Mouse (Mus musculus) stomach, postnatal 0 days (tissue): Measurements from ENCODE around the gene Setd7. TPM values are rescaled to one million over a fixed set of nuclear protein-coding genes. Genes with fewer than 3 reads are reported as not detected.

Experiments
- ATAC-seq: fragments of 200-750 bp; cut with Nextera tagmentation; 2 replicates; pipeline ENCODE4 v1.8.0; 2017; ENCODE audit not compliant: low FRiP score, low TSS enrichment
- DNase-seq: peaks from one replicate; pipeline ENCODE4 v3.0.0-alpha.2; 2016; ENCODE audit warnings: low spot score
- H3K27ac ChIP-seq: fragments of 300-500 bp; sonication (generic); replicated peaks from 2 replicates; pipeline ENCODE4 v1.5.1; 2014; ENCODE audit warnings: mild to moderate bottlenecking, control low read depth
- H3K27me3 ChIP-seq: fragments of 300-500 bp; sonication (generic); 2 replicates; pipeline ENCODE4 v1.6.1; 2014; ENCODE audit warnings: low read length; ENCODE audit not compliant: control insufficient read depth, insufficient read depth
- H3K36me3 ChIP-seq: fragments of 300-500 bp; sonication (generic); 2 replicates; pipeline ENCODE4 v1.6.1; 2014; ENCODE audit warnings: low read length, mixed read lengths; ENCODE audit not compliant: control insufficient read depth, insufficient read depth
- H3K4me1 ChIP-seq: fragments of 300-500 bp; sonication (generic); replicated peaks from 2 replicates; pipeline ENCODE4 v1.6.1; 2014; ENCODE audit warnings: antibody characterized with exemption; ENCODE audit not compliant: control insufficient read depth, insufficient read depth
- H3K4me2 ChIP-seq: fragments of 300-500 bp; sonication (generic); replicated peaks from 2 replicates; pipeline ENCODE4 v1.6.1; 2014; ENCODE audit warnings: low read depth, mild to moderate bottlenecking, control low read depth, moderate library complexity
- H3K4me3 ChIP-seq: fragments of 300-500 bp; sonication (generic); 2 replicates; pipeline ENCODE4 v1.5.1; 2014; ENCODE audit warnings: low read depth, low read length, control low read depth
- H3K9ac ChIP-seq: fragments of 300-500 bp; sonication (generic); 2 replicates; pipeline ENCODE4 v1.6.1; 2014; ENCODE audit warnings: mild to moderate bottlenecking, low read length, control low read depth, mixed read lengths
- H3K9me3 ChIP-seq: fragments of 300-500 bp; sonication (generic); 2 replicates; pipeline ENCODE4 v1.6.1; 2016; ENCODE audit warnings: low read length; ENCODE audit not compliant: control insufficient read depth
- CTCF ChIP-seq: IDR thresholded peaks from 2 replicates; pipeline ENCODE4 v1.5.1; 2016; ENCODE audit warnings: antibody characterized with exemption, low read depth, mild to moderate bottlenecking, moderate library complexity
- EP300 ChIP-seq: optimal IDR thresholded peaks from 2 replicates; pipeline ENCODE3; 2016; ENCODE audit warnings: antibody characterized with exemption
- WGBS: fragments of 180-500 bp; shearing (Covaris S2); extraction: QIAGEN DNeasy Blood & Tissue Kit; methylation state at CpG from one replicate; pipeline ENCODE4 v1.1.7; 2014; 5-methylcytosine and 5-hydroxymethylcytosine counted together
- polyA plus RNA-seq: library from polyadenylated mRNA; unstranded; fragments of >200 nt; fragmentation: Nextera tagmentation; extraction: Ambion mirVana; gene quantifications from 2 replicates; pipeline ENCODE4 v1.2.1, GENCODE M21; 2015

Setd7 gene
- polyA plus RNA-seq, 1 experiment from 2014 or later, result 1.8 TPM

GRCm38 (mm10) chr3:51483741-51484359 lies 76.8 kb downstream of the Setd7 start, which contains the start of gene Rab33b:
Gene Rab33b, plus strand, starts transcription at chr3:51483920.
- H3K36me3 ChIP-seq, result no peaks in the 10 kb centered on the region
- peak within 1 kb of the TSS; percentile 96 for H3K27ac ChIP-seq
- DNase-seq (peak; percentile 99), ATAC-seq (peak; percentile 98)
- H3K4me2 ChIP-seq, result peak within 1 kb of the TSS; percentile 76
- H3K27me3 ChIP-seq, result no peaks in the 10 kb centered on the region
- H3K4me3 ChIP-seq, result peak within 1 kb of the TSS; percentile 79
- H3K9me3 ChIP-seq, result no peaks in the 10 kb centered on the region
- WGBS, result under 1% methylated on average over 67 of the region's 70 CpGs
- H3K9ac ChIP-seq, result peak within 1 kb of the TSS; percentile 85
- peaks cover 3% of the 10 kb centered on the region; the same call in 1 of the 2 replicates for H3K4me1 ChIP-seq
- TF ChIP-seq CTCF, result peak; percentile 49; the same call in 1 of the 2 replicates
- TF ChIP-seq EP300, result peak; percentile 98

- no peaks in the 10 kb centered on the region for H3K9me3 ChIP-seq
- H3K4me2 ChIP-seq, result peak overlapping the region; percentile 76
- WGBS, result 75% methylated on average over 3 of the region's 3 CpGs
- H3K4me3 ChIP-seq, result peak overlapping the region; percentile 79; the same call in 1 of the 2 replicates
- H3K27me3 ChIP-seq, result no peaks in the 10 kb centered on the region
- H3K9ac ChIP-seq, result 0 out of 2 replicates have a peak overlapping the region, but pooled peaks have one; percentile 85
- no peaks in the 10 kb centered on the region for H3K36me3 ChIP-seq
- DNase-seq (no peak), ATAC-seq (no peak)
- peaks cover 3% of the 10 kb centered on the region; the same call in 1 of the 2 replicates for H3K4me1 ChIP-seq
- no peak for TF ChIP-seq CTCF
- TF ChIP-seq EP300, result no peak
- H3K27ac ChIP-seq, result no peak overlapping the region; the same call in 1 of the 2 replicates
Observed at GRCm38 (mm10) chr3:51482781-51483180, 77.9 kb downstream of the Setd7 start.

GRCm38 (mm10) chr3:51481881-51482280 lies 78.8 kb downstream of the Setd7 start:
- Histone ChIP-seq H3K36me3 (no peaks in the 10 kb centered on the region), H3K27me3 (no peaks in the 10 kb centered on the region), H3K27ac (no peak overlapping the region), H3K4me1 (peaks cover 3% of the 10 kb centered on the region; the same call in 1 of the 2 replicates), H3K4me2 (no peak overlapping the region), H3K9ac (no peak overlapping the region), H3K4me3 (no peak overlapping the region), H3K9me3 (no peaks in the 10 kb centered on the region)
- no peak for DNase-seq
- ATAC-seq, result no peak
- TF ChIP-seq CTCF (no peak), EP300 (no peak)
- WGBS, result 53% methylated on average over 3 of the region's 3 CpGs

GRCm38 (mm10) chr3:51481059-51481458 lies 79.6 kb downstream of the Setd7 start:
- DNase-seq (peak; percentile 58), ATAC-seq (no peak)
- Histone ChIP-seq H3K4me3 (no peak overlapping the region), H3K4me1 (peaks cover 3% of the 10 kb centered on the region; the same call in 1 of the 2 replicates), H3K9me3 (no peaks in the 10 kb centered on the region), H3K27me3 (no peaks in the 10 kb centered on the region), H3K4me2 (no peak overlapping the region), H3K36me3 (no peaks in the 10 kb centered on the region), H3K9ac (no peak overlapping the region), H3K27ac (no peak overlapping the region)
- peak; percentile 89 for TF ChIP-seq CTCF
- TF ChIP-seq EP300, result no peak

- no peak overlapping the region for H3K4me2 ChIP-seq
- no peaks in the 10 kb centered on the region for H3K27me3 ChIP-seq
- H3K9ac ChIP-seq, result no peak overlapping the region
- TF ChIP-seq CTCF, result no peak
- TF ChIP-seq EP300, result no peak
- H3K4me1 ChIP-seq, result no peaks in the 10 kb centered on the region
- DNase-seq, result no peak
- no peak overlapping the region for H3K4me3 ChIP-seq
- no peaks in the 10 kb centered on the region for H3K36me3 ChIP-seq
- H3K9me3 ChIP-seq, result no peaks in the 10 kb centered on the region
- 21% methylated on average over 2 of the region's 2 CpGs for WGBS
- no peak overlapping the region for H3K27ac ChIP-seq
- no peak for ATAC-seq
Observed at GRCm38 (mm10) chr3:51479893-51480292, 80.8 kb downstream of the Setd7 start.

GRCm38 (mm10) chr3:51475706-51476105 lies 85.0 kb downstream of the Setd7 start:
- Histone ChIP-seq H3K4me1 (no peaks in the 10 kb centered on the region), H3K27ac (no peak overlapping the region), H3K36me3 (peaks cover 2% of the 10 kb centered on the region; the same call in 1 of the 2 replicates), H3K4me3 (no peak overlapping the region), H3K27me3 (no peaks in the 10 kb centered on the region), H3K4me2 (no peak overlapping the region), H3K9me3 (no peaks in the 10 kb centered on the region), H3K9ac (no peak overlapping the region)
- no peak for ATAC-seq
- WGBS, result 72% methylated on average over 4 of the region's 4 CpGs
- DNase-seq, result no peak
- TF ChIP-seq EP300 (no peak), CTCF (no peak)
